Mouse (Mus musculus) left cerebral cortex, adult 11 months (tissue): ENCODE results near the gene Abtb2.

ENCODE experiments used
- DNase-seq: peaks from one replicate; pipeline ENCODE4 v3.0.0; 2022; ENCODE audit warnings: low spot score

Abtb2 gene

GRCm38 (mm10) chr2:103687888-103688287 is 121.8 kb downstream of the Abtb2 start:
- DNase-seq: no peak

DNA sequence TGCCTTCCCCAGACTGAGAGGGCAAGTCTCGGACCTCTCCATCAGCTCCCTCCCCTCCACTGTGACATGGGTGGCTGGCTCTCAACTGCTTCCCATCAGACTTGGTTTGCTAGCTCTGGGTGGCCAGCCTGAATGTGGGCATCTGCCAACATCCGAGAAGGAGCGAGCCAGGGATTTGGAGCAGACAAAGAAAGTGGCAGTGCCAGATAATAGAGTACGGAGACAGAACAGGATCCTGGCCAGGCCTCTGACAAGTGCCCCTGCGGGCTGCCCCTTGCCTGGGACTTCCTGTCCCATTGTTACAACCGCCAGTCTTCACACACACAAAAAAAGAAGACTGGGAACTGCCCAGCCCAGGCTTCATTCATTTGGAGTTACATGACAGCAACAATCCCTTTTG is 124.3 kb downstream of the Abtb2 start:
- no peak for DNase-seq

DNA sequence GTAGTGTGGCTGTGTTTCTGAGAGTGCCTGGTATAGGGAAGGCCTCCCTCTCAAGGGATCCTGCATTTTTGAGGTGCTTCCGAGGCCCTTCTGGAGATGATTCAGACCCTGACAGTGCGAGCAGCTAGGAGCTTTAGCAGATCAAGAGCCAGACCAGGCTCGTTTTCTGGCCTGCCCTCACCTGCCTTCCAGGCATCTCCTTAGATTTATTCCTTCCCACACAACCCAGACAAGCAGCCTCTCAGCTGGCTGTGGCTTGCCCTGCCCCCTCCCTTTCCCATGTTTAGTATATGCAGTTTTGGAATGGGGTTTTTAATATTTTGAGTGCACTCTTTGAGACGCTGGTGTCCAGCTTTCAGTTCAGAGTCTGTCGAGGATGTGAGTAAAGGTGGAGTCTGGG is 124.7 kb downstream of the Abtb2 start:
- DNase-seq: no peak

- no peak for DNase-seq
Observed at GRCm38 (mm10) chr2:103691278-103691677, 125.2 kb downstream of the Abtb2 start.

- no peak for DNase-seq
Observed at GRCm38 (mm10) chr2:103692810-103693209, 126.7 kb downstream of the Abtb2 start.

DNA sequence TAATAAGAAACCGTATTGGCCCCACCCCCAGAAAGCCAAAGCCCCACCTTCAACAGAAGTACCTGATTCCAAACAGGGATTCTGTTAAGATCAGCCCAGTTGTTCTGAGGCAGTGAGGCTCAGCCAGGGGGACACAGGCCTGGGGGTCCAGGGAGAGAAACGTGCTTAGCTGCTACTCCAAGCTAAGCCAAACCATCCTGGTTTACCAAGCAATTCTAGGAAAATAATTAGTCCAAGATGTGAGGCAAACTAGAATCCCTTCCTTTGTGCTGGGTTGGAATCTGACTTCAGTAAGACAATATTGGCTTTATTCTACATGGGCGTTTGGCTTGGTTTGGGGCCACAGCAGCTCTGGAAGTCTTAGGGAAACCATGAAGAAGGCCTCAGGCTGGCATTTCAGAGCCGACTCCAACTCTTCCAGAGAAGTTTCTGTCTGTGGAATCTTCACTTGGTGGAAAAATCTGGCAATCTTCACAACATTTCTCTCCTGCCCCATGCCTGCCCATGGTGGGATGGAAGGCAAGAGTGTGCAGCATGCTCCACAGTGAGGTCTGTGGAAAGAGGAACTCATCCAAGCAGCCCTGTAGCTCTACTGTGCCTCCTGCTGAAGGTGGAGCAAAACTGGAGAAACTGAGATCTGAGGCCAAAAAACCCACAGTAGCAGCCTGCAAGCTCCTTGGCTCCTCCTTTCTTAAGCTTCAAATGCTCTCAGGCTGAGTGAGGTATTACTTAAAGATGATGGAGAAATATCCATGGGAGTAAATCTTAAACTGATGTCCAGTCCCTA is 128.9 kb downstream of the Abtb2 start:
- DNase-seq: no peak

- DNase-seq: no peak
Observed at GRCm38 (mm10) chr2:103696177-103696576, 130.1 kb downstream of the Abtb2 start.

- no peak for DNase-seq
Observed at GRCm38 (mm10) chr2:103700514-103700913, 134.4 kb downstream of the Abtb2 start.

DNA sequence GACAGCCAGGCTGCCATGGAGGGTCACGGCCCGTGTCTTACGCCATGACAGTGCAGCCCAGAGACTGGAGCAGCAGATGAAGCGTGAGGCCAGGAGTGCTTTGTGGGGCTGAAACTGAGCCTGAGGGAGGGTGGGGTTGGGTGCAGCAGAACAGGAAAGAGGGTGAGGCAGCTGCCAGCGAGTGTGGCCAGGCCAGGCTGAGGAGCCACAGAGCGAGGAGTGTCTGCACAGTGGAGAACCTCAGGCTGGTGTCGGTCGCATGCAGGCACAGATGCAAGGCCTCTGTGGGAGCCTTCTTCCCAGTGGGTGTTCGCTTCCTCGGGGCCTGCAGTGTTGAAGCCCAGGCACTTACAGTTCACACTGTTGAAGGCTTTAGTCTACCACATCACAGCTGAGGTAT is 137.2 kb downstream of the Abtb2 start:
- DNase-seq: no peak

DNA sequence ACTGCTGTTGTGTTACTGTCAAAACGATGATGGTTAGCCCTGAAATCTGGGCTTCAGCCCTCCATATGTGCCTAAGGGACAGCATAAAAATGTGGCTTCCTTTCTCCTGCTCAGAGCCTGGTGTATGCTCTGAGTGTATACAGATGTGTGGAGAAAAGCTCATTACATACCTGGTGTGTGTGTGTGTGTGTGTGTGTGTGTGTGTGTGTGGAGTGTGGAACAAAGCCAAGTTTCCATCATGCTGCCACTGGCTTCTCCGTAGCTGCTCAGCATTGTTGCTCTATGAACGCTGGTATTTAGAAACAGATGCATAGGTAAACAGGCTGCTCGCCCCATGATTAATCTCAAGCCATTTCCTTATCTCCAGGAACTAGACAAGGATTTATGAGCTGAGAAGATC is 137.8 kb downstream of the Abtb2 start:
- no peak for DNase-seq

DNA sequence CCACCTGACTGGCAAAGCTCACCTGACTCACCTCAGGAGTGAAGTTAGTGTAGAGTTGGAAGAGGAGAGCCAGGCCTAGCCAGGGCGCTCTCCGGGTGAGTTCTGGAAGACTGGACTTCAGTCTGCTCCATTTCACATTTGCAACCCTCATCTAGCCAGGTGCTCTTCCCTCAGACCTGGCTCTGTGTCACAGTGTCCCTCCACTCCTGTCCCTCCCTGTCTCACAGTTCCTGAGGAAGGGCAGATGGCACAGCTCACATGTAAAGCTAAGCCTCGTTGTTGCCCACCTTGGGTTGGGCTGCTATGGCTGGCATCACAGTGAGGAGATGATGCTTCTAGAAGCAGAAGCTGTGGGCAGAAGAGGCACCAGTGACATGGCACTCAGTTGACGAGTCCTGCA is 139.7 kb downstream of the Abtb2 start:
- DNase-seq: no peak

DNA sequence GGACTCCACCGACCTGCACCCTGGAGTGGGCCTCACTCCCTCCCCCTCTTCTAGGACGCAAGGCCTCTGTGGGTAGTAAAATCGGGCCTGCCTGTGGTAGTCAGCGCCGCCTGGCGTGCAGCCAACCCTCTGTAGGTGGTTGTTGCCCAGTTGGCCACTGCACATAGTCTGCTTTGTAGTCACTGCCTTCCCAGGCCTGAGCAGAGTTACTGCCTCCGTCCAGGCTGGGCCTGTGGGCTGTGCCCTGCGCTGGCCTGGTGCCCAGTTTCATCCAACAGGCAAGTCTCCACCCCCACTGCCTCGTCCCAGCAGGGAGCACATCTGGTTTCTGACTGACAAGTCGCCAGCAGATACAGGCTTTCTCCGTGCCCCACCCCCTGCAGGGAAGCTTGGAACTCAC is 140.1 kb downstream of the Abtb2 start:
- peak; percentile 61 for DNase-seq

DNA sequence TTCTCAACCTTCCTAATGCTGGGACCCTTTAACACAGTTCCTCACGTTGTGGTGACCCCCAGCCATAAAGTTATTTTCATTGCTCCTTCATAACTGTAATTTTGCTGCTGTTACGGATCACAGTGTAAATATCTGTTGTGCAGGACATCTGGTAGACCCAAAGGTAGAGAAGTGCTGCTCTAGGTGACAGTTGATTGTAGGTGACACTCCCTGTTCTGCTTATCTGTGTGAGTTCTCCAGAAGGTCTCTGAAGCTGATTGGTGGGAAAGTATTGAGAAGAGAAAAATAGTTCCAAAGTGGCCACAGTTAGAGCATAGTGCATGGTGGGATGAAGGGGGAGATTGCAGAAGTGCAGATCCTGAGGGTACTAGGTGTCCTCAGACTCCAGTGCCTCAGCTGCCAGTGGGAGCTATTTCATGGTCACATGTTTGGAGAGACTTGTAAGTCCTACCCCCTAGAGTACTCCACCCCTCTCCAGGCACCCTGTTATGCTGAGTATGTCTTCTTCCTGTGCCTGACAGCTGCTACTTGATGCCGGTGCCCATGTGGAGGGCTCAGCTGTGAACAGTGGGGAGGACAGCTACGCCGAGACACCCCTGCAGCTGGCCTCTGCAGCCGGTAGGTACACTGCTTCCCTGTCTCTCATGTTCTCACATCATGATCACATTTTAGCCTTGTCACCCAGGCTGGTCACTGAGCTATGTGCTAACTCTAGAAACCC is 141.1 kb downstream of the Abtb2 start:
- no peak for DNase-seq

DNA sequence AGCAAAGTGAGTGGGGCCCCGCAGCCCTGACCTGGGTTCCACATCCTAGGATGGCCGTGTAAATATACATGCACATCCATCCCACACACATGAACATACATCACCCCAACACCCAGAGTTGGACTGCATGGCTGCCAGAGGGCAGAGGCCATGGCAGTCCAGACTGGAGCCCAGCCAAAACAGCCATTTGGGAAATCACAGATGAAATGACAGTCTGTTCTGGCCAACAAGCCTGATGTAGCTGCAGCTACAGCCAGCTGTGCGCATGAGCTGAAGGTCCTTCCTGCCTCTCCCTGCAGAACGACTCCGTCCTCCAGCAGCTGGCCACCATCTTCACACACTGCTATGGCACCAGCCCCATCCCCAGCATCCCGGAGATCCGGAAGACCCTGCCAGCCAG is 144.7 kb downstream of the Abtb2 start:
- no peak for DNase-seq

- no peak for DNase-seq
Observed at GRCm38 (mm10) chr2:103713831-103714230, 147.7 kb downstream of the Abtb2 start.

- no peak for DNase-seq
Observed at GRCm38 (mm10) chr2:103714412-103714811, 148.3 kb downstream of the Abtb2 start.

DNA sequence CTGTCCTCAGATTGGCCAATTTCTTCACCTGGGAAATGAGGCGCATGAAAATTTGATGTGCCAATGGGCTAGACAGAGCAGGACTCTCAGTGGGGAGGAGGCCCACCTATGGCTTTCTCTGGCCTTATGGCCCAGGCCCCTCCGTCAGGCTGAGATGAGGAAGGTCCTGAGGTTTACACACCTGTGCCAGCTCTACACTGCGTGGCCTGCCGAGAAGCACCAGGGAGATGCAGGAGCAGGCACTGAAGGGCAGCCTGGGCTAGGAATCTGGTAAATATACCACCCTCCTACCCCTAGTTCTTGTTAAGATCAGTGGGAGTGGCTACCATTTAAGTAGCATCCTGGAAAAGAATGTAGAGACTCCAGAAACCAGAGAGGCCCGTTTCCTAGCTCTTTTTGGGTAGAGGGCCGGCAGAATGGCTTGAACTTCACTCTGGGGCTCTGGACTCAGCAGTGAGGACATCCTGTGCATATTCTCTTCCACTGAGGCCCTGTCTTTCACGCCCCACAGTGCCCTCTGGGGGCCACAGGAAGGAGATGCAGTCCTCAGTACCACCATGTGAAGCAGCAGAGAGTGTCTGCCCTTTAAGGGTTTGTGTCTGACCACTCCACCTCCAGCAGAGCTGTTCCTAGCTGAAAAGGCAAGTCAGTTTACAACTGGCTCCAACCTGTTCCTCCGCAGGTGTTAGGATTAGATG is 152.6 kb downstream of the Abtb2 start:
- DNase-seq: peak; percentile 27

DNA sequence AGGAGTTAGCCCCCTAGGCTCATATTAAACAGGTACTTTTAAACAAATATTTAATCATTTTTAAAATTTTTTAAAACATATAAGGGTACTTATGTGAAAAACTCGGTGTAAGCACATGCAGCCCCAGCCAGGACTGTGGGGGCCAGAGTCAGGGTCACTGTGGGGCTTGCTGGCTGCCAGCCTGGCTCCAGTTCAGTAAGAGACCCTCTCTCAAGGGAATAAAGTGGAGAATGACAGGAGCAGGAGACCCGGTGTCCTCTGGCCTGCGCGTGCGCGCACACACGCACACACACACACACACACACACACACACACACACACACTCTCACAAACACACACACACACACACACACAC is 153.2 kb downstream of the Abtb2 start:
- no peak for DNase-seq

DNA sequence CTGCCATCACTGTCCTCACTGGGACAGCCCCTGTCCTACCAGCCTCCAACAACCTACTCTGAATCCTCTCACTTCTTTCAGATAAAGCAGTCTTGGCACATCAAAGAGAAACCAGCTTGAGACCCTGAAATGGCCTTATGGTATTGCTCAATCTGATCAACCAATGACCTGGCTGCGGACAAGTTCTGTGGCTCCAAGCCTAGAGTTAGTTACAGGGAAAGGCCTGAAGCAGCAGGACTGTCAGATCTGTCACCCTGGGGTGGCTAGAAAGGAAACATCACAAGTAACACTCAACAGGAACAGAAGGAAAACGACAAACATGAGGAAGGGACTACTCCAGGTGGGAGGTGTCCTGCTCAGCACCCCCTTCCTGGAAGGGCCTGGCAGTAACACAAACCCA is 158.4 kb downstream of the Abtb2 start:
- DNase-seq: no peak

DNA sequence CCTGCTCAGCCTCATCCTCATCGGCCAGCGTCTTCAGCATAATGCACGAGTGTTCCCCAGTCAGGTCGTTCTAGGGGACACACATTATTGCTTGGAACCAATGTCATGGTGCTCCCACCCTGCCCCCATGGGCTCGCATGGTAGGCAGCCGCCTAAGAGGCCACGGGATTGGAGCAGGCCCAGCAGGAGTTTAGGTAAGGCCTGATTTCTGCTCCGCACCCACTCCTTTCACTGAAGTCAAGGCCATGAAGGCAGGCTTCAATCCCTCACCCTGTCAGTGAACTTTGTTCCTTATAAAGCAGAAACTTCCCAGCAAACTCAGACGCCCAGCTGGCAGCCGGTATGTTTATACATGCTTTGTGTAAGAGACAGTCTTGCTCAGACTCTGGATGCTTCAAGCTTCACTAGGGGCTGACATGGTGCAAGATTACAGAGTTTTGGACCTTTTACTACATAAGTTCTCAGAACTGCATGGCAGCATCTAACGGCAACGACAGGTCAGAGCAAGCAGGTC is 162.0 kb downstream of the Abtb2 start:
- DNase-seq: no peak

- peak; percentile 67 for DNase-seq
Observed at GRCm38 (mm10) chr2:103730999-103731398, 164.9 kb downstream of the Abtb2 start.

- no peak for DNase-seq
Observed at GRCm38 (mm10) chr2:103731423-103731822, 165.3 kb downstream of the Abtb2 start.

GRCm38 (mm10) chr2:103742821-103743220 is 176.7 kb downstream of the Abtb2 start:
- no peak for DNase-seq
